Mouse (Mus musculus): ENCODE measurements around the gene Arap1. TPM values are rescaled to one million over a fixed set of nuclear protein-coding genes. Genes with fewer than 3 reads are reported as not detected.
A peak's percentile ranks its signal among the peaks of the same experiment; 100 is the strongest.

The Arap1 gene
- polyA plus RNA-seq, 1 experiment, result 41.8 TPM

GRCm38 (mm10) chr7:101459923-101460607, 112.2 kb downstream of the Arap1 start:
- Histone ChIP-seq H3K27me3 (ENCODE audit: control insufficient read depth, insufficient read depth, low read length) (no peaks in the 10 kb centered on the region; the same call in 1 of the 2 replicates), H3K4me1 (ENCODE audit: control insufficient read depth, insufficient read depth, low read length) (peaks cover 35% of the 10 kb centered on the region), H3K27ac (ENCODE audit: insufficient read depth, low read length) (no peak overlapping the region), H3K4me3 (replicated peaks; ENCODE audit: insufficient read depth, low read depth, low read length) (no peak overlapping the region)
- no peak for DNase-seq
- no peak for TF ChIP-seq CTCF (IDR thresholded peaks at IDR 0.05; ENCODE audit: borderline replicate concordance, insufficient read depth, low read depth, low read length)
- no peak for TF ChIP-seq POLR2A (IDR thresholded peaks at IDR 0.05; ENCODE audit: borderline replicate concordance, insufficient read depth, low read length)
- 65% methylated on average over 10 of the region's 10 CpGs for WGBS

GRCm38 (mm10) chr7:101460608-101460957, 112.7 kb downstream of the Arap1 start:
- no peak overlapping the region for H3K4me3 ChIP-seq (replicated peaks; ENCODE audit: insufficient read depth, low read depth, low read length)
- no peaks in the 10 kb centered on the region; the same call in 1 of the 2 replicates for H3K27me3 ChIP-seq (ENCODE audit: control insufficient read depth, insufficient read depth, low read length)
- 29% methylated on average over 10 of the region's 10 CpGs for WGBS
- no peak overlapping the region for H3K27ac ChIP-seq (ENCODE audit: insufficient read depth, low read length)
- DNase-seq, result peak in 1 of 2 experiments; percentile 27
- TF ChIP-seq POLR2A (IDR thresholded peaks at IDR 0.05; ENCODE audit: borderline replicate concordance, insufficient read depth, low read length) (no peak), CTCF (IDR thresholded peaks at IDR 0.05; ENCODE audit: borderline replicate concordance, insufficient read depth, low read depth, low read length) (no peak)
- peaks cover 38% of the 10 kb centered on the region for H3K4me1 ChIP-seq (ENCODE audit: control insufficient read depth, insufficient read depth, low read length)

- no peak overlapping the region for H3K4me3 ChIP-seq (replicated peaks; ENCODE audit: insufficient read depth, low read depth, low read length)
These were observed 113.7 kb downstream of the Arap1 start for GRCm38 (mm10) chr7:101461571-101461970.

More at GRCm38 (mm10) chr7:101461571-101461970, 113.7 kb downstream of the Arap1 start:
- Histone ChIP-seq H3K27ac (ENCODE audit: insufficient read depth, low read length) (no peak overlapping the region), H3K4me1 (ENCODE audit: control insufficient read depth, insufficient read depth, low read length) (peaks cover 38% of the 10 kb centered on the region), H3K27me3 (ENCODE audit: control insufficient read depth, insufficient read depth, low read length) (no peaks in the 10 kb centered on the region; the same call in 1 of the 2 replicates)
- no peak for TF ChIP-seq POLR2A (IDR thresholded peaks at IDR 0.05; ENCODE audit: borderline replicate concordance, insufficient read depth, low read length)
- TF ChIP-seq CTCF (IDR thresholded peaks at IDR 0.05; ENCODE audit: borderline replicate concordance, insufficient read depth, low read depth, low read length), result no peak
- no peak for DNase-seq
- WGBS, result 74% methylated on average over 11 of the region's 11 CpGs

Other genes starting within 250 kb of the Arap1 start
- 60.5 and 62.6 TPM in 2 replicates for gene Atg16l2, start 45.8 kb upstream of the Arap1 start, polyA plus RNA-seq (2012; rRNA removed)
- 119 and 123 TPM in 2 replicates for gene Stard10, start 31.0 kb upstream of the Arap1 start, polyA plus RNA-seq (2012; rRNA removed)
- gene Gm45837, start 62.8 kb downstream of the Arap1 start, polyA plus RNA-seq (2012; rRNA removed), result 0.52 and 1.2 TPM in 2 replicates
- 26.6 and 29.6 TPM in 2 replicates for gene Pde2a, start 73.6 kb downstream of the Arap1 start, polyA plus RNA-seq (2012; rRNA removed)
- not detected in 2 replicates for gene Art2b, start 237.5 kb downstream of the Arap1 start, polyA plus RNA-seq (2012; rRNA removed)